Mouse (Mus musculus): Measurements from ENCODE around the gene Tubg1. TPM values are rescaled to one million over a fixed set of nuclear protein-coding genes. Genes with fewer than 3 reads are reported as not detected.

Tubg1 gene
- total and polyA plus RNA-seq, 2 experiments from 2014 or later, result 39.4 to 47.4 TPM

DNA sequence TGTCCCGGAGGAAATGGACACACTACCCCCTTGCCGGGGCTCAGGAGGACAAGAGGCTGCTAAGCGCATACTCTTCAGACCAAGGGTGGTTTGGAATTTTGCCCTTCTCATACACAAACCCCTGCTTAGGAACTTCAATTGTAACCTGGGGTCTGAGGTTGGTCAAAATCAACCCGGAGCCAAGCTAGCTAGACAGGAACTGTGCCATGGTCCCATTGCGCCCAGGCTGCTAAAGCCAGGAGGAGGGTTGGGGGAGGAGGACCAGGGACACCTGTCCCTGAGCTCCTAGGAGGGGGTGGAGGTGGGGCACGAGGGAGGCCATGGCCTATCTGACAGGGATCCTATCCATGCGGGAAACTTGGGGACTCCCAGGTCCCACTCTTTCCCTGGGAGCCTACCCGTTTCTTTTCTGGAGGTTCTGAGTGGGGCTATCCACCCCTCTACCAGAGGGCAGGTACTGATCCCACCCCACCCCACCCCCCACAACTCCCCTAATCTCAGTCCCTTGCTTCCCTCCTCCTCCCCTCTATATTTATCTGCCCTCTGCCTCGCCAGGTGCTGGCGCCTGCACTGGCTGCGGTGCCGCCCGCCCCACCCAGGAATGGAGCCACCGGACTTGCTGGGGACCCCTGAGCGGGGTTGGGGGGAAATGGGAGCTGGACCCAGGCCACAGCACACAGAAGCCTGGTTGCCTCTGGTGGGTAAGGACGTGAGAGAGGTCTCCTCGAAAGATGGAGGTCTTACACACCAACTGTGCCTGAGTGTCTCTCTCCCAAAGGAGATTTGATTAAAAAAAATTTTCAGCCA is 49.8 kb downstream of the Tubg1 start:
- peak overlapping the region; percentile 80 for H3K4me3 ChIP-seq (ENCODE audit: low read depth, low read length)
- H3K9ac ChIP-seq (replicated peaks; ENCODE audit: low read depth, low read length), result peak overlapping the region; percentile 72
- TF ChIP-seq EP300 (IDR thresholded peaks at IDR 0.05; ENCODE audit: low read depth), result no peak
- no peak for TF ChIP-seq CTCF (IDR thresholded peaks at IDR 0.05; ENCODE audit: low read depth)
- no peak for ATAC-seq (ENCODE audit: insufficient read depth, low read depth)
- no peak for DNase-seq (ENCODE audit: low spot score)
- 17% methylated on average over 17 of the region's 17 CpGs for WGBS
- H3K9me3 ChIP-seq (replicated peaks; ENCODE audit: control insufficient read depth, low read length), result no peaks in the 10 kb centered on the region
- peak overlapping the region; percentile 92; the same call in 1 of the 2 replicates for H3K27ac ChIP-seq (ENCODE audit: low read depth)
- H3K27me3 ChIP-seq (ENCODE audit: control insufficient read depth, insufficient read depth, low read length), result no peaks in the 10 kb centered on the region
- H3K4me2 ChIP-seq (ENCODE audit: low read depth, low read length), result peak overlapping the region; percentile 86
- peaks cover 36% of the 10 kb centered on the region for H3K36me3 ChIP-seq (replicated peaks; ENCODE audit: control insufficient read depth, insufficient read depth, low read length)
- H3K4me1 ChIP-seq (ENCODE audit: control insufficient read depth, insufficient read depth), result peaks cover 31% of the 10 kb centered on the region

GRCm38 (mm10) chr11:101170354-101170810 is 50.6 kb downstream of the Tubg1 start, which contains the start of gene Cntnap1:
TSS of gene Cntnap1 (plus strand) at chr11:101170523.
- Histone ChIP-seq H3K9ac (replicated peaks; ENCODE audit: low read depth, low read length) (peak within 1 kb of the TSS; percentile 72), H3K27me3 (ENCODE audit: control insufficient read depth, insufficient read depth, low read length) (no peaks in the 10 kb centered on the region), H3K4me2 (ENCODE audit: low read depth, low read length) (peak within 1 kb of the TSS; percentile 86), H3K4me1 (ENCODE audit: control insufficient read depth, insufficient read depth) (peaks cover 40% of the 10 kb centered on the region), H3K27ac (ENCODE audit: low read depth) (peak within 1 kb of the TSS; percentile 92), H3K4me3 (ENCODE audit: low read depth, low read length) (peak within 1 kb of the TSS; percentile 80), H3K9me3 (replicated peaks; ENCODE audit: control insufficient read depth, low read length) (no peaks in the 10 kb centered on the region), H3K36me3 (replicated peaks; ENCODE audit: control insufficient read depth, insufficient read depth, low read length) (peaks cover 27% of the 10 kb centered on the region)
- no peak for TF ChIP-seq EP300 (IDR thresholded peaks at IDR 0.05; ENCODE audit: low read depth)
- peak; percentile 3; the same call in 1 of the 2 replicates for TF ChIP-seq CTCF (IDR thresholded peaks at IDR 0.05; ENCODE audit: low read depth)
- ATAC-seq (ENCODE audit: insufficient read depth, low read depth), result no peak
- WGBS, result 2% methylated on average over 34 of the region's 35 CpGs
- DNase-seq (ENCODE audit: low spot score), result no peak

DNA sequence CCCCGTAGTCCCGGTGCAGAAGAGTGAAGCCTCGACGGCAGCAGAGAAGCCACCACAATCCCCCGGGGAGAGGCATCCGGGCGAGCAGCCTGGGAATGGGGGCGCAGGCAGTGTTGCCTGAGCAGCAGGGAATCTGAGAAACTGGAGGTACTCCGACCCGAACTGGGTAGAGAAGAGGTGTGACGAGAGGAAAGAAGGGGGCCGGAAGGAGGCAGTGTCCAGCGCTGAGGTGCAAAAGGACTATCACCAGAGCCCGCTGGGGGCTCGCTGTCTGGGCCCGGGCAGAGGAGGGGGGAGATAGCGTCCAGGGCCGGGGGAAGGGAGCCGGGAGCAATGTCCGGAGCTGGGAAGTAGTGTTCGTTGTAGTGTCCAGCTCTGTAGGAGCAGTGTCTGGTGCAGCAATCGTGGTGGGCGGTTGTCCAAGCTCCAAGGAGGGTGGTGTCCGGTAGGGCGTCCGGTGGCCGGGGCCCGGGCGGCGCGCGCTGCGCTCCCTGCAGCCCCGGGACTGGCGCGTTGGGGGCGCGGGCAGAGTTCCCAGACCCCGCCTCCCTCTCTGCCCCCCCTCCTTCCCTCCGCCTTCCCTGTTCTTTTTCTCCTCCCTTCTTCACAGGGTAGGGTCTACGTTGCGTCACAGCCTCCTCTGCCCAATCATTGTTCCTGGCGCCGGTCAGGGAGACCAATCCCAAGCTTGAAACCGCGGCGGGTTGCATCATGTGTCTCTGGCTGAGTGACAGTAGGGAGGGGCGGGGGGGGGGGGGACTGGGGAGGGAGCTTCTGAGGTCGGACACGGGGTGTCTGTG is 51.3 kb downstream of the Tubg1 start, which contains the start of gene Plekhh3:
Gene Plekhh3 (minus strand): TSS at position 541 of the 800 bp plus-strand sequence.
- Histone ChIP-seq H3K9me3 (replicated peaks; ENCODE audit: control insufficient read depth, low read length) (no peaks in the 10 kb centered on the region), H3K4me3 (ENCODE audit: low read depth, low read length) (peak within 1 kb of the TSS; percentile 80), H3K4me2 (ENCODE audit: low read depth, low read length) (peak within 1 kb of the TSS; percentile 86), H3K36me3 (replicated peaks; ENCODE audit: control insufficient read depth, insufficient read depth, low read length) (peaks cover 21% of the 10 kb centered on the region), H3K4me1 (ENCODE audit: control insufficient read depth, insufficient read depth) (peaks cover 41% of the 10 kb centered on the region), H3K27me3 (ENCODE audit: control insufficient read depth, insufficient read depth, low read length) (no peaks in the 10 kb centered on the region), H3K9ac (replicated peaks; ENCODE audit: low read depth, low read length) (peak within 1 kb of the TSS; percentile 72), H3K27ac (ENCODE audit: low read depth) (peak within 1 kb of the TSS; percentile 92)
- no peak for TF ChIP-seq CTCF (IDR thresholded peaks at IDR 0.05; ENCODE audit: low read depth)
- peak; percentile 34; the same call in 1 of the 2 replicates for TF ChIP-seq EP300 (IDR thresholded peaks at IDR 0.05; ENCODE audit: low read depth)
- ATAC-seq (ENCODE audit: insufficient read depth, low read depth) (peak; percentile 93), DNase-seq (ENCODE audit: low spot score) (peak; percentile 99)
- under 1% methylated on average over 50 of the region's 50 CpGs for WGBS

- under 1% methylated on average over 31 of the region's 31 CpGs for WGBS
- H3K36me3 ChIP-seq (replicated peaks; ENCODE audit: control insufficient read depth, insufficient read depth, low read length), result peaks cover 13% of the 10 kb centered on the region
- peak overlapping the region; percentile 39; the same call in 1 of the 2 replicates for H3K9ac ChIP-seq (replicated peaks; ENCODE audit: low read depth, low read length)
- peaks cover 5% of the 10 kb centered on the region for H3K27me3 ChIP-seq (ENCODE audit: control insufficient read depth, insufficient read depth, low read length)
- peak overlapping the region; percentile 78 for H3K27ac ChIP-seq (ENCODE audit: low read depth)
- TF ChIP-seq EP300 (IDR thresholded peaks at IDR 0.05; ENCODE audit: low read depth), result 0 out of 2 replicates have a peak, but pooled peaks have one; percentile 4
- no peak for TF ChIP-seq CTCF (IDR thresholded peaks at IDR 0.05; ENCODE audit: low read depth)
- H3K9me3 ChIP-seq (replicated peaks; ENCODE audit: control insufficient read depth, low read length), result no peaks in the 10 kb centered on the region
- H3K4me3 ChIP-seq (ENCODE audit: low read depth, low read length), result peak overlapping the region; percentile 52
- DNase-seq (ENCODE audit: low spot score), result peak; percentile 75
- peak; percentile 39 for ATAC-seq (ENCODE audit: insufficient read depth, low read depth)
- H3K4me1 ChIP-seq (ENCODE audit: control insufficient read depth, insufficient read depth), result peaks cover 41% of the 10 kb centered on the region
- H3K4me2 ChIP-seq (ENCODE audit: low read depth, low read length), result peak overlapping the region; percentile 72
Measured at GRCm38 (mm10) chr11:101171721-101172433, 52.1 kb downstream of the Tubg1 start.

DNA sequence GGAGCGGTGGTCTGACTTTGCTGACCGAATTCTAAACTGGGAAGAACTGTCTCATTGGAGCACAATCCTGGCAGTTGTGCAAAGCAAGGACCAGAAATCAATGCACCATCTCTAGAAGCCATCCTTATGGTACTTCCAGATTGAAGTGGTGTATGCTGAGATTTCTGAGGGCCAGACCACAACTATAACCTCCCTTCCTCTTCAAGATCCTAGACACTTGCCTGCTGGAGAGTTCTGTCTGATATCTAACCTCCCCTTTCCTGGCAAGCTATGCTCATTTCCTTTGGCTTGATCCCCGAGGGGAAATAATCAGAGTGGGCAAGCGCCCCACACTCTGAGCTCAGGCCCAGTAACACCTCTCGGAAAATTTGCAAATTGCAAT is 52.7 kb downstream of the Tubg1 start:
- TF ChIP-seq EP300 (IDR thresholded peaks at IDR 0.05; ENCODE audit: low read depth), result no peak
- no peak for TF ChIP-seq CTCF (IDR thresholded peaks at IDR 0.05; ENCODE audit: low read depth)
- Histone ChIP-seq H3K27me3 (ENCODE audit: control insufficient read depth, insufficient read depth, low read length) (peaks cover 9% of the 10 kb centered on the region), H3K36me3 (replicated peaks; ENCODE audit: control insufficient read depth, insufficient read depth, low read length) (peaks cover 7% of the 10 kb centered on the region), H3K9me3 (replicated peaks; ENCODE audit: control insufficient read depth, low read length) (no peaks in the 10 kb centered on the region), H3K4me3 (ENCODE audit: low read depth, low read length) (peak overlapping the region; percentile 52), H3K4me2 (ENCODE audit: low read depth, low read length) (peak overlapping the region; percentile 72), H3K4me1 (ENCODE audit: control insufficient read depth, insufficient read depth) (peaks cover 41% of the 10 kb centered on the region), H3K27ac (ENCODE audit: low read depth) (peak overlapping the region; percentile 78), H3K9ac (replicated peaks; ENCODE audit: low read depth, low read length) (peak overlapping the region; percentile 39; the same call in 1 of the 2 replicates)
- no peak for DNase-seq (ENCODE audit: low spot score)
- ATAC-seq (ENCODE audit: insufficient read depth, low read depth), result no peak
- WGBS, result 24% methylated on average over 5 of the region's 5 CpGs

All from heart, postnatal 0 days (tissue).